Mouse (Mus musculus) thymus, adult 2 months (tissue): Measurements from ENCODE around the gene Cwc25. TPM values are rescaled to one million over a fixed set of nuclear protein-coding genes. Genes with fewer than 3 reads are reported as not detected.

Experiments
- DNase-seq: peaks from one replicate; pipeline ENCODE4 v3.0.0; 2021
- H3K27ac ChIP-seq: fragments of 200-500 bp; 2 replicates; pipeline ENCODE4 v1.5.1; 2012; ENCODE audit warnings: low read length, control low read depth; ENCODE audit not compliant: control insufficient read depth, insufficient read depth
- H3K27me3 ChIP-seq: fragments of 200-500 bp; 2 replicates; pipeline ENCODE4 v1.6.1; 2012; ENCODE audit warnings: mild to moderate bottlenecking, low read length, moderate library complexity, mixed read lengths; ENCODE audit not compliant: control insufficient read depth, insufficient read depth
- H3K36me3 ChIP-seq: fragments of 200-500 bp; 2 replicates; pipeline ENCODE4 v1.6.1; 2012; ENCODE audit warnings: mild to moderate bottlenecking, low read length, moderate library complexity; ENCODE audit not compliant: control insufficient read depth, insufficient read depth
- H3K4me1 ChIP-seq: fragments of 200-500 bp; replicated peaks from 2 replicates; pipeline ENCODE4 v1.6.1; 2012; ENCODE audit warnings: low read length; ENCODE audit not compliant: control insufficient read depth, insufficient read depth
- H3K4me3 ChIP-seq: fragments of 200-500 bp; 2 replicates; pipeline ENCODE4 v1.5.1; 2012; ENCODE audit warnings: mild to moderate bottlenecking, low read length, control low read depth, moderate library complexity; ENCODE audit not compliant: control insufficient read depth, insufficient read depth
- CTCF ChIP-seq: fragments of 200-500 bp; IDR thresholded peaks from 2 replicates; pipeline ENCODE4 v1.5.1; 2012; ENCODE audit warnings: mild to moderate bottlenecking, control low read depth, low read length, moderate library complexity, borderline replicate concordance; ENCODE audit not compliant: control insufficient read depth, poor library complexity, insufficient read depth; ENCODE audit errors: extremely low read depth
- POLR2A ChIP-seq: fragments of 200-500 bp; IDR thresholded peaks from 2 replicates; pipeline ENCODE4 v1.6.1; 2012; ENCODE audit warnings: mild to moderate bottlenecking, low read length, control low read depth, moderate library complexity; ENCODE audit not compliant: control insufficient read depth, poor library complexity, insufficient read depth; ENCODE audit errors: extremely low read depth
- WGBS: fragments of 180-500 bp; shearing (Covaris S2); methylation state at CpG from one replicate; pipeline ENCODE4 v1.1.7; 2018; 5-methylcytosine and 5-hydroxymethylcytosine counted together
- polyA plus RNA-seq: library from polyadenylated mRNA; depleted of rRNA; stranded (reverse); fragments of >200 nt; gene quantifications from 2 replicates; pipeline ENCODE4 v1.2.3, GENCODE M21; 2012; rRNA removed

Cwc25 gene
- polyA plus RNA-seq, result 14.9 and 16.6 TPM in 2 replicates

DNA sequence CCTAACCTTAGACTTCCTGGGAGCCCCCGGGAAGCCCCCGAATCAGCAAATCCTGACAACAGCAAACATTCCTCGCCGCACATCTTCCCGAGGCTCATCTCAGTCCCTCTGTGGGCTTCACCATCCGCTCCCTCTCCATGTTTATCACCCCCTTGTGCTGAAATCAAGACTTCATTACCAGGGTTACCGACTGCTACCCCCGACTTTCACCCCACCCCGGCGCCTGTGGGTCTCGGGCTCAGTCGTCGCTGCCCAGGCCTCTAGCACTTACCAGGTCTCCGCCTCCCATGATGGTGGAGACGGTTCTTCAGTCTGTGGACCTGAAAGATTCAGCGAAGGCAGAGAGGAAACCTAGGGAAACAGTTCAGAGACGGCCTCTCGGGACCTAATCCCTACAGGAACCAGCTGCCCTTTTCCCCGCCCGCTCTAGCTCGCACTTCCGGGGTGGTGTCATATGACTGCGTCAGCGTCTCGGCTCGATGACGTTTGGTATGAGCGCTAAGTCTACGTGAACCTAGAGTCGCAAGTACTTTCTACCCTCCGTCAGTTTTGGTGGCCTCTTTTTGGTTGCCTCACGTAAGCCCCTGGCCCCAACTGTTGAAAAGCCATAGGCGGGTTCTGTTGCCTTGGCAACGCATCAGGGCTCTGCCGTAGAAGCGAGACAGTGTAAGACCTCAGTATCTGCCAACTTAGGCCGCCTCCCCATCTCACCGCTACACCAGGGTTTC is at the start of gene Cwc25:
Cwc25 (minus strand) TSS at position 403 of the 728 bp plus-strand sequence.
- peak; percentile 97 for DNase-seq
- peaks cover 10% of the 10 kb centered on the region; the same call in 1 of the 2 replicates for H3K4me1 ChIP-seq
- under 1% methylated on average over 38 of the region's 38 CpGs for WGBS
- H3K36me3 ChIP-seq, result peaks cover 14% of the 10 kb centered on the region
- TF ChIP-seq POLR2A, result no peak; the same call in 1 of the 2 replicates
- peak within 1 kb of the TSS; percentile 100 for H3K4me3 ChIP-seq
- peak within 1 kb of the TSS; percentile 81 for H3K27ac ChIP-seq
- no peaks in the 10 kb centered on the region for H3K27me3 ChIP-seq

DNA sequence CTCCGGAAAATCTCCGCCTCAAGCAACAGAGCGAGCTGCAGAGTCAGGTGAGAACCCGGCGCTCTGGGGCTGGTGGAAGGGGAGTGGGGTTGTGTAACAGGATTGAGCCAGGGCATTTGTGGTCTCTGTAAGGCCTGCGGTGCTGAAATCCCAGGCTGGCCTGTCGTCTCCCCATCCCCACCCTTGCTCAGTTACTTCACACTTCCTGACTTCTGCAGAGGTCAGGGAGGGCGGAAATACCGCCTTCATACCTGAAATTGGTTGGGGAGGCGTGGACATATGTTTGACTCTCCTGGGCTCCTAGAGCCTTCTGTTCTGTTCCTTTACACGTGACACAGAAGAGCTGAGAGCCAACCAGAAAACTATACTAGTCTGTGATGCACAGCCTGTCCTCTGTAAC is 49.4 kb upstream of the Cwc25 start:
- Histone ChIP-seq H3K4me1 (peaks cover 16% of the 10 kb centered on the region), H3K27me3 (no peaks in the 10 kb centered on the region), H3K4me3 (no peak overlapping the region), H3K36me3 (peaks cover 32% of the 10 kb centered on the region), H3K27ac (no peak overlapping the region)
- TF ChIP-seq CTCF (no peak), POLR2A (no peak)
- no peak for DNase-seq
- WGBS, result 96% methylated on average over 11 of the region's 11 CpGs

DNA sequence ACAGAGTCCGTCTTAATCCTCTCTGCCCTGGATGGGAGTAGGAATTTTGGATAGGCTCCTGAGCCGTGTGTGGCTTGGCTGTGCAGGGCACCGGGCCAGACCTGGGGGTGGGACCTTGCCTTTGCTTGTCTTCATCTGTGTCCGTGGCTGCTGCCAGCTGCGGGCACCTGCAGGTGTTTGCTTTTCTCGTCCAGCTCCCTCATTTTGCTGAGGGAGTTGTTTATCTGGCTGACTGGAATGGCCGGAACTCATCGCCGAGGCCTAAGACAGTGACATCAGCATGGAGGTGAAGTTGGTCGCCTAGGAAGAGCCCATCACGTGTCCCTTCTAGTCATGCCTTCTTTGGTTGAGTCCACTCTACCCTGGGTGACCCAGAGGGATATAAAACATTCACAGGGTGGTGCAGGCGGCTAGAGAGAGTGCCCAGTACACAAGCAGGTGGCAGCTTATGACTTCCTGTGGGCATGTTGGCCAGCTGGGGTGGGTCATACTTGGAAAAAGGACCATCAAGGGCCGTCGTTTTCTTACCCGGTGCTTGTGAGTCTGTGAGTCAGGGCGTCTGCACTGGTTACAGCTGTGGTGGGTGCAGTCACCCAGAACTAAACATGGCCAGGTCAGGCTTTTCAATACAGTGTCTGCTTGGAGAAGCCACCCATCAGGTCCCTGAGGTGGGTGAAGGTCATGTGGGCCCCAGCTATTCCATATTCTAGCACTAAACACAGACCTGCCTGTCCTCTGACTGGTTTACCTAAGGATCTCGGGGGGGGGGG is 47.6 kb upstream of the Cwc25 start:
- H3K27me3 ChIP-seq, result no peaks in the 10 kb centered on the region
- H3K27ac ChIP-seq, result no peak overlapping the region
- no peak for DNase-seq
- H3K36me3 ChIP-seq, result peaks cover 32% of the 10 kb centered on the region
- H3K4me3 ChIP-seq, result no peak overlapping the region
- 85% methylated on average over 17 of the region's 17 CpGs for WGBS
- H3K4me1 ChIP-seq, result peaks cover 31% of the 10 kb centered on the region
- no peak for TF ChIP-seq POLR2A
- TF ChIP-seq CTCF, result no peak

DNA sequence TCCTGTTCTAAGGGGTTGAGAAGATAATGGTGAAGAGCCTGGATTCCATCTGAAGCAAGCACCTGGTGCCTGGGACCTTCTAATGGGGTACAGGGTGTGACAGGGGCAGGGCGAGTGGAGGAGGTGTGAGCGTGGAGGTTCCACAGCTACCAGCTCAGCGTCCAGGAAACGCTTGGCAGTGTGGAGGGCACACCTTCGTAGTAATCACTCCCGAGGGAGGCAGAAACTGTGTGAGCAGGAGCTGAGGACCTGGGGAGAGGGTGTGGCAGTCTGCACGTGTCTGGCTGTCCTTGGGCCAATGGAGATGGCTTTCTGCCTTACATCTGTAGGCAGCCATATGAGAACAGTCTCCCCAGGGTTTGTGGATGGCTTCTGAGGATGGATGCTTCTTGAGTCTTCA is 46.7 kb upstream of the Cwc25 start:
- H3K27me3 ChIP-seq, result no peaks in the 10 kb centered on the region
- no peak for DNase-seq
- H3K36me3 ChIP-seq, result peaks cover 30% of the 10 kb centered on the region
- H3K27ac ChIP-seq, result no peak overlapping the region
- peaks cover 36% of the 10 kb centered on the region for H3K4me1 ChIP-seq
- no peak for TF ChIP-seq CTCF
- TF ChIP-seq POLR2A, result no peak
- WGBS, result 89% methylated on average over 7 of the region's 7 CpGs
- no peak overlapping the region for H3K4me3 ChIP-seq

DNA sequence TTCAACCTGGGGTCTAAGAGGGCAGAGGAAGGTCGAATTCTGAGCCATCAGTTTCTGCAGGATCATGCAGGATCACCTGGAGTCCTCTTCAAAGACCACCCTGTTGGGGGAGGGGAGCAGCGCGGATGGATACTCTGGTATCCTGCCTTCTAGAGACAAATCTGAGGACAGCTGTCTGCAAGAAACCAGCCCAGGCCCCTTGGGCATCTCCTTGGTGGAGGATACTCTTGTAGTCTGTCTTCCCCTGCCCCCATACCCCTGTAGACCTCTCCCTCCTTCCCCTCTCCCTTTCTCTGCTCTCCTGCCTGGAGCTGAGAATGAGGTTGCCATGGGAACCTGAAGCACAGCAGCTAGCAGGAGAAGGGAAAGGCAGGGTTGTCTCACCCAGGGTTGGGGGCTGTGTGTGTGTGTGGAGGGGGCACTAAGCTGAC is 46.1 kb upstream of the Cwc25 start:
- no peaks in the 10 kb centered on the region for H3K27me3 ChIP-seq
- no peak overlapping the region for H3K27ac ChIP-seq
- TF ChIP-seq POLR2A, result no peak
- no peak for TF ChIP-seq CTCF
- H3K4me1 ChIP-seq, result peaks cover 40% of the 10 kb centered on the region
- no peak overlapping the region for H3K4me3 ChIP-seq
- H3K36me3 ChIP-seq, result peaks cover 27% of the 10 kb centered on the region
- DNase-seq, result no peak
- WGBS, result 93% methylated on average over 3 of the region's 3 CpGs

DNA sequence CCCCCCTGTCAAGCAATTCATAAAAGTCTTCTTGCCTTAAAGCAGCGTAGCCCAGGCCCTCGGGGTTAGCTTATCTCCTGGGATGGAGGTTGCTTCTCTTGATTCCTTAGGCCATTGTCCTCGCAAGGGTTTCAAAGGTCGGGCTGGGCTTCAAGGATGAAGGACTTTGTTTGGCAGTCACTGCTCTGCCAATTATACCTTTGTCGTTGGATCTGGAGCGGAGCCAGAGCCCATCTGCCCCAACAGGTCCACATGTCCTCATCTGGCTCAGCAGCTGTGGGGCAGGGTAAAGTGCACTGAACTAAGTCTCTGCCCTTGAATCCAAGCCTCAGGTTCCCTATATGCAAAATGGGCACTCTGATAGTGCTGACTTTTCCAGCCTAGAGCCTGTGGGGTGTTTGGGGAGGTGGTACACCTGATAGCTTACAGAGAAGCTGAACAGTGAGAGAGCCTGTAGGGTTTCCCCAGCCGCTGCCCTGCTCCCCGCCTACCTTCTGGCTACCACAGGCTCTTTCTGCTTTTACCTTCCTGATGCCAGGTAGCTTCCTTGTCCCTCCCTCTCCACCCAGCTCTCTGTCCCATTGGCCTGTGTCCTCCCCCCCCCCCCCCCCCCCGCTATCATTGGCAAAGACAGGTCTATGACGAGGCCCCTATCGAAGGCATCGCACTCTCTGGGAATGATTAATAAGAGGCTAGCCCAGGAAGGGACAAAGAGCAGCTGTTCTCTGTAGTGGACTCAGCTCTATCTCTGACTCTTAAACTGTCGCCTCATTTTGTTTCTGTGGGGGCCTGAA is 45.4 kb upstream of the Cwc25 start:
- Histone ChIP-seq H3K4me3 (no peak overlapping the region), H3K4me1 (peaks cover 46% of the 10 kb centered on the region), H3K36me3 (peaks cover 25% of the 10 kb centered on the region), H3K27ac (no peak overlapping the region), H3K27me3 (no peaks in the 10 kb centered on the region)
- 85% methylated on average over 13 of the region's 13 CpGs for WGBS
- TF ChIP-seq POLR2A (no peak), CTCF (no peak)
- no peak for DNase-seq
